Mouse (Mus musculus) heart, postnatal 36 days (tissue): ENCODE measurements at regions not wholly inside any gene's neighbourhood (a gene's known extent, or its start where the extent isn't known, plus 50 kb on each side); places are given as distances from the start of the nearest gene placed in this dataset.
A peak's percentile ranks its signal among the peaks of the same experiment; 100 is the strongest.
"Not testable (repeated sequence)": the region's sequence is repeated elsewhere in the genome, so short reads cannot be mapped to it uniquely, and the experiment has no call there.

ENCODE experiments used
- DNase-seq, 2 experiments: peaks; one replicate each; pipeline ENCODE4 v3.0.0; 2021 to 2022
- intact Hi-C: fragments of 180-260 bp; cut with DNase I; formaldehyde crosslinking; loops from one replicate; pipeline ENCODE4 v1.15.1; 2025

GRCm38 (mm10) chr2:53605829-53606228 lies 414.3 kb downstream of the Arl6ip6 start:
- DNase-seq, result no peak
- intact Hi-C loops, result no loop called here

- intact Hi-C loops, result no loop called here
- no peak for DNase-seq
Observed at GRCm38 (mm10) chr2:53619681-53620080, 428.2 kb downstream of the Arl6ip6 start.

- intact Hi-C loops, DNase-seq: not testable (repeated sequence)
Observed at GRCm38 (mm10) chr2:53632816-53633474, 441.4 kb downstream of the Arl6ip6 start.

DNA sequence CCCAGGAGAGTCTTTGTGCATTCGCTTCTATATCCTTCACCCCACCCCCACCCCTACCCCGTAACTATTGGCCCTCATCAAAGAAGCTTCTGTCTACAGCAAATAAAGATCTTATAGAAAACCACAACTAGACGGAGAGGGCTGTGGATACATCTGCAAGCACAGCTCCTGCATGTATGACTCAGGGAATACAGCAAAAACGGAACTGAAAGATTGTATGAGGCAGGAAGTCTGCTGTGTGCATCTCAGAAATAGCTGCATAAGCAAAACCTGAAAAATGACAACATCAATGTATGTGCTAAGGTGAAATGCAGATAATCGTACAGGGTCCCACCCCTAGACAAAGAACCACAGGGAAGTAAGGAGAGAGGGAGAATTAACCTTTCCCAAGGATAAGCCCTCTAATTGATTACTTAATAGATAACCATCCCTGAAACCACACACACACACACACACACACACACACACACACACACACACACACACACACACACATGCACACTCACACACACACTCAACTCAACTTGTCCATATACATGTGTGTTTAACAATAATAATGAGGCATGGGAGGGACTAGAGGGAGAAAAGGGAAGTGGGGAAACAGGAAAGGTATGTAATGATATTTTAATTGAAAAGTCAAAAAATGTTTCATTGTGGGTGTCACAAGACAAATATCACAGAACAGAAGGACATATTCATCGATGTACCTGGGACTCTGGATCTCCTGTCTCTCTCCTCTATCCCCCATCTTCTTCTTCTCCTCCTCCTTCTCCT lies 416.6 kb downstream of the Rprm start:
- no peak for DNase-seq
- intact Hi-C loops, result no loop called here

GRCm38 (mm10) chr2:53680350-53681011 lies 404.9 kb downstream of the Rprm start:
- intact Hi-C loops, result no loop called here
- DNase-seq, result no peak

DNA sequence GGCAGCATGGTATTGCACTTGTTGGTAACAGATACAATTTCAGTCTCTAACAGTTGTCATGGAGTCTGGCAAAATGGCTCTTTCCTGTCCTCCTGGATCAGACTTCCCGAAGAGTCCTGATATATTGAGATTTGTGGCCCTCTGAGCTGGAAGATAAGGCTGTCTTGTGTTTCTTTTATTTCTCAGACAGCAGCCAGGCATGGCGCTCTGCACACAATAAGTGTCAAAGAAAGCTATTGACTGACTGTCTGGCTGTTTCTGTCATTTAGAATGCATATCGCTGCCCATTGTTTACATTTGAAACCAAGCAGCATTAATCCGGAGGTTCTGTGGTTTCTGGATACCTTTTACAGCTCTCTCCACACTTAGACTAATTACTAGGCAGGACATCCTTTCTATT lies 402.8 kb downstream of the Rprm start:
- no peak for DNase-seq
- intact Hi-C loops, result no loop called here

GRCm38 (mm10) chr2:53687281-53687680 lies 398.1 kb downstream of the Rprm start:
- DNase-seq, result no peak
- intact Hi-C loops, result no loop called here

GRCm38 (mm10) chr2:53689223-53689880 lies 396.0 kb downstream of the Rprm start:
- intact Hi-C loops, result no loop called here
- DNase-seq, result no peak

DNA sequence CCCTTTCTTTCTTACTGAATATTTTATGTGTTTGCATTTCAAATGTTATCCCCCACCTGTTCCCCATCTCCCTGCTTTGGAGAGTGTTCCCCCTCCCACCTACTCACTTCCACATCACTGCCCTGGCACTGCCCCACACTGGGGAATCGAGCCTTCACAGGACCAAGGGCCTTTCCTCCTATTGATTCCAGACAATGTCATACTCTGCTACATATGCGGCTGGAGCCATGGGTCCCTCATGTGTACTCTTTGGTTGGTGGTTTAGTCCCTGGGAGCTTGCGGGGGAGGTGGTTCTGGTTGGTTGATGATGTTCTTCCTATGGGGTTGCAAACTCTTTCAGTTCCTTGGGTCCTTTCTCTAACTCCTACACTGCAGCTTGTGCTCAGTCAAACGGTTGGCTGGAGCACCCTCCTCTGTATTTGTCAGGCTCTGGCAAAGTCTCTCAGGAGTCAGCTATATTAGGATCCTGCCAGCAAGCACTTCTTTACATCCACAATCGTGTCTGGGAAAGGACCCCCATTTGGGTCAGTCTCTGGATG lies 393.7 kb downstream of the Rprm start:
- no peak for DNase-seq
- intact Hi-C loops, result no loop called here

DNA sequence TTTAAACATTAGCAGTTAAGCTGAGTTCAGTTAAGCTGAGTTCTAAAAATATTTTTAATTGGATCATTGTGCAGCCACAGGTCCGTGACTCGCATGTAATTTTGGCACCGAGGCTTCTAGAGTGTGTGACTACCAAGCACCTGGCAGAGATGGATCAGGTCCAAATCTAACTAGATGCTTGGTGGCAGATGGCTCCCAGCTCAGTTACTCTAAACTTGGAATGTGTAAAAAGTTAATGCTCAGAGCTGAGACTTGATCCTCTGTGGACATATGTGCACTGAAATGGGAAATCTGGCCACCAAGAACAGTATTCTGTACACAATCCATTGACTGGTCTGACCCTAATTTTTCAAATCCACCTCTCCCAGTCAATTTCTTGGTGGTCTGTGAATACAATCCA lies 374.1 kb downstream of the Rprm start:
- peak; percentile 7 to 14 for DNase-seq
- intact Hi-C loops, result no loop called here

GRCm38 (mm10) chr2:53713106-53713640 lies 372.2 kb downstream of the Rprm start:
- no peak for DNase-seq
- intact Hi-C loops, result no loop called here

- no peak for DNase-seq
Observed at GRCm38 (mm10) chr2:53715017-53715416, 370.3 kb downstream of the Rprm start.

DNA sequence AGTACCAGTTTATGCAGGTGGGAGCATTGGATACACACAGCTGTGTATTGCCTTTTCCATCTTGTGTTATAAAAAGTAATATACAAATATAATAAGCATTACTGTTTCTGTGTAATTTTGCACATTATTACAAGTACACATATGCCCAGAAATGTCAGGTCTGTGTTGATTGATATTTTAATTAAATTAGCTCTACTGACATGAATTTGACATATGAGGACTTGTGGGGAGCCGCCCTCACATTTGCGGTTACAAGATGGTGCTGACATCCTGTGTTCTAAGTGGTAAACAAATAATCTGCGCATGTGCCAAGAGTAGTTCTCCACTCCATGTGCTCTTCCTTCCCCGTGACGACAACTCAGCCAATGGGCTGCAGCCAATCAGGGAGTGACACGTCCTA lies 362.1 kb downstream of the Rprm start:
- DNase-seq, result no peak
- intact Hi-C loops, result no loop called here

More at GRCm38 (mm10) chr2:53715017-53715416, 370.3 kb downstream of the Rprm start:
- intact Hi-C loops, result no loop called here

- intact Hi-C loops, result no loop called here
- DNase-seq, result no peak
Observed at GRCm38 (mm10) chr2:53728693-53729092, 356.7 kb downstream of the Rprm start.

- no peak for DNase-seq
- intact Hi-C loops, result no loop called here
Observed at GRCm38 (mm10) chr2:53730451-53730850, 354.9 kb downstream of the Rprm start.

DNA sequence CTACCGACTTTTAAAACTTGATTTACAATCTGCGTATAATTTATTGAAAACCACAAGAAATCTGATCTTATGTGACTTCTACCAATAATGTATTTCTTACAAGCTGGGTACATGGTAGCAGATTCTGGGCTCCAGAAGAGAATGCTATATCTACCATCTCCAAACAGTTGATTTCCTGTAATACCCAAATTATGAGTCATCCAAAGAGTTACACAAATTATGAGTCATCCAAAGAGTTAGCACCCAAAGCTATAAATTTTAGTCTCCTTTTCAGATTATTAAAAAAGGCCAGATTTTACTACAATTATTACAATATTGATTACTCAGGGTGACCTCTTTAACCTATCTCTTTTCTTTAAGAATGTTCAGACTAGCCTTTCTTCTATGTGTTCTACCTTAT lies 321.9 kb downstream of the Rprm start:
- intact Hi-C loops, result no loop called here
- DNase-seq, result no peak

- DNase-seq, intact Hi-C loops: not testable (repeated sequence)
Observed at GRCm38 (mm10) chr2:53782035-53782434, 303.3 kb downstream of the Rprm start.

DNA sequence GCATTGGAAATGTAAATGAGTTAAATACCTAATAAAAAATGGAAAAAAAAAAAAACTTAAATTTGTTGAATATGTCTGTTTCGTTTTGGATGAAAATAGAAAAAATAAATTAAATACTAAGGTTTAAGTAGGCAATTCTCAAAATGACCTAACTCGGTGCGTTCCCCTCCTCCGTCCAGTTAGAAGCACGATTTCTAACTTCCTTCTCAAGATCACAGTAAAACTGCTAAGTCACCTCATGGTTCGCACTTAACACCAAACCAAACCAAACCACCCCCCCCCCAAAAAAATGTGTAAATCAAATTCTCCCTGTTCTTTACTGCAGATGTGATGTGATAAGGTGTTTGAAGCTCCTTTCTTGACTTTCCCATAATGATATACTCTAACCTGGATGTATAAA lies 296.8 kb downstream of the Rprm start:
- intact Hi-C loops, DNase-seq: not testable (repeated sequence)

DNA sequence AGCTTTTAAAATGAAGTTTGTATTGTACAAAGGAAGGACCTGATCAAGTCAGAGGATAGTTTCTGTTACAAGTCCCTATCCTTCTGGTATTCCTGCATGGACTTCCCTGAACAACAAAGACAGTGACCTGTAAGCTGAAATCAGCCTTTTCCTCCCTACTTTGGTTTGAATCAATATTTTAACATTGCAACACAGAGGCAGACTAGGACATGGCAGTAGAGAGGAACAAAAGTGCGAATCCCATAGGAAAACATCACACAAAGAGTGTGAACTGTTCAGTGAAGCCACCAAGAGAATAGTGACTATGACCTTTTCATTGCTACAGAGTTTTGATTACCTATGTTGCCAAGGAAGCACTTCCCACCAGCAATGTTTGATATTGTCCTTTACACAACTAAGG lies 288.7 kb downstream of the Rprm start:
- intact Hi-C loops, result no loop called here
- DNase-seq, result no peak

DNA sequence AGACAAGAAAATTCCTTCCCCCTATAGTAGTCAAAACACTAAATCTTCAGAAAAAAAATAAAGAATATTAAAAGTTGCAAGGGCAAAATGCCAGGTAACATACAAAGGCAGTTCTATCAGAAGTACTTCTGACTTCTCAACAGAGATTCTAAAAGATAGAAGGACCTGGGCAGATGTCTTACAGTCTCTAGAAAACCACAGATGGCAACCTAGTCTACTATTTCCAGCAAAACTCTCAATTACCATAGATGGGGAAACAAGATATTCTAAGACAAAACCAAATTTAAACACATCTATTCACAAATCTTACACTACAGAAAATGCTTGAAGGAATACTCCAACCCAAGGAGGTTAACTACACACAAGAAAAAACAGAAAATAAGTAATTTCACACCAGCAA lies 281.7 kb downstream of the Rprm start:
- DNase-seq, result no peak
- intact Hi-C loops, result no loop called here
